ENCODE assay signal across 15 mouse cellular contexts in genomic region chr13:64187065-64187464, GRCm38 (mm10). TPM values are rescaled to one million over a fixed set of nuclear protein-coding genes. Genes with fewer than 3 reads are reported as not detected.
DNase-seq lines count a peak whose midpoint lies in the region; ATAC-seq and TF ChIP-seq lines count a peak whose summit lies in the region.
"Had no signal": no experiment of that assay in that cellular context is flagged by ENCODE, and none has a peak within 500 bp of the region (broad histone marks: within the 10 kb centered on the region; RNA-seq: fewer than 3 reads in every experiment).

No protein-coding gene starts in this region.

- H3K9me3 ChIP-seq in heart, embryonic 11.5 days (replicated peaks; ENCODE audit: control insufficient read depth, low read length): no peaks in the 10 kb centered on the region
- H3K9me3 ChIP-seq in CH12.LX (replicated peaks; ENCODE audit: low read length): no peaks in the 10 kb centered on the region
- H3K9me3 ChIP-seq: hindbrain, embryonic 15.5 days; lung, embryonic 15.5 days had no signal

- peaks cover 3% of the 10 kb centered on the region for H3K36me3 ChIP-seq in heart, embryonic 11.5 days (ENCODE audit: control insufficient read depth, insufficient read depth, low read length)
- no peaks in the 10 kb centered on the region for H3K36me3 ChIP-seq in CH12.LX (replicated peaks in 1 of 2; ENCODE audit: control insufficient read depth in 1 of 2, insufficient read depth in 1 of 2, low read length in 1 of 2)

- no peak for TF ChIP-seq POLR2A in CH12.LX (IDR thresholded peaks at IDR 0.05; ENCODE audit: low read depth, low read length)

- TF ChIP-seq RAD21 in CH12.LX (IDR thresholded peaks at IDR 0.05; ENCODE audit: low read depth, low read length): no peak

- no peak overlapping the region for H3K27ac ChIP-seq in heart, embryonic 11.5 days (ENCODE audit: low read depth, low read length)
- H3K27ac ChIP-seq in CH12.LX (ENCODE audit: insufficient read depth, low read depth): no peak overlapping the region
- H3K27ac ChIP-seq: hindbrain, embryonic 15.5 days; lung, embryonic 15.5 days had no signal

- intact Hi-C loops in heart, postnatal 10 days (cut with DNase I): no loop called here

- no peak for TF ChIP-seq EP300 in CH12.LX (IDR thresholded peaks at IDR 0.05; ENCODE audit: low read length)

- no peaks in the 10 kb centered on the region; the same call in 1 of the 2 replicates for H3K4me1 ChIP-seq in heart, embryonic 11.5 days (ENCODE audit: control insufficient read depth, insufficient read depth, low read length)
- H3K4me1 ChIP-seq in CH12.LX (ENCODE audit: control insufficient read depth in 1 of 2, insufficient read depth in 2 of 2): peaks cover 7 to 29% of the 10 kb centered on the region in 2 experiments; a peak in 2 of 4 replicates
- H3K4me1 ChIP-seq: hindbrain, embryonic 15.5 days; lung, embryonic 15.5 days had no signal

- no peak overlapping the region for H3K4me2 ChIP-seq in heart, embryonic 11.5 days
- no peak overlapping the region for H3K4me2 ChIP-seq in CH12.LX (ENCODE audit: insufficient read depth, low read depth, poor library complexity, severe bottlenecking)
- H3K4me2 ChIP-seq: hindbrain, embryonic 15.5 days; liver, embryonic 11.5 days; lung, embryonic 15.5 days had no signal

- no peak for TF ChIP-seq CTCF in CH12.LX (conservative IDR thresholded peaks at IDR 0.05 in 1 of 2, IDR thresholded peaks at IDR 0.05 in 1 of 2; ENCODE audit: low read depth in 2 of 2, low read length in 2 of 2)

- no peak overlapping the region for H3K4me3 ChIP-seq in heart, embryonic 11.5 days (ENCODE audit: low read depth, low read length)
- no peak overlapping the region for H3K4me3 ChIP-seq in CH12.LX (replicated peaks in 1 of 3; ENCODE audit: low read depth in 2 of 3, low read length in 2 of 3, poor library complexity in 1 of 3)
- H3K4me3 ChIP-seq: hindbrain, embryonic 15.5 days; lung, embryonic 15.5 days had no signal

- in situ Hi-C loops in CH12.LX (cut with MboI; ENCODE audit: low pct_ligation_motif_present, low pct_unique_long_range_greater_than_20kb, low sequenced_read_pairs): loop anchor here (10.0 kb wide), 1 partner anchor 128 kb away; the partner anchor contains the start of gene Aaed1

- ATAC-seq in frontal cortex, adult (ENCODE audit: low TSS enrichment): 0 out of 2 replicates have a peak, but pooled peaks have one; percentile 1
- ATAC-seq in heart, embryonic 11.5 days (replicated peaks; ENCODE audit: insufficient number of reproducible peaks, low FRiP score, low TSS enrichment): no peak
- ATAC-seq: intestine, embryonic 16.5 days; midbrain, embryonic 16.5 days had no signal

- dilution Hi-C loops in CH12.LX (cut with MboI; ENCODE audit: extremely low pct_ligation_motif_present, extremely low pct_unique_long_range_greater_than_20kb, low sequenced_read_pairs): no loop called here

- no peak for DNase-seq in frontal cortex, postnatal 25 days (ENCODE audit: low spot score in 2 of 2)
- peak; percentile 11 to 15 for DNase-seq in heart, postnatal 10 days
- DNase-seq in kidney, postnatal 4 days: peak; percentile 11 to 33
- no peak for DNase-seq in kidney, adult 9 months
- peak; percentile 9 for DNase-seq in CH12.LX (ENCODE audit: extremely low read depth)
- no peak for DNase-seq in testis, postnatal 14 days (ENCODE audit: low spot score)
- DNase-seq: cerebellum, adult 2 months; right cerebral cortex, postnatal 25 days had no signal

- H3K27me3 ChIP-seq in heart, embryonic 11.5 days (ENCODE audit: control insufficient read depth, insufficient read depth, low read length): no peaks in the 10 kb centered on the region
- H3K27me3 ChIP-seq in CH12.LX (replicated peaks): peaks cover 1% of the 10 kb centered on the region
- H3K27me3 ChIP-seq: hindbrain, embryonic 15.5 days; lung, embryonic 15.5 days had no signal

- no peak overlapping the region for H3K9ac ChIP-seq in heart, embryonic 11.5 days (ENCODE audit: low read depth, low read length)
- no peak overlapping the region for H3K9ac ChIP-seq in CH12.LX (ENCODE audit: insufficient read depth, low read depth)
- H3K9ac ChIP-seq: hindbrain, embryonic 15.5 days; lung, embryonic 15.5 days had no signal

- no peaks in the 10 kb centered on the region for H3K79me2 ChIP-seq in CH12.LX (replicated peaks; ENCODE audit: control insufficient read depth, extremely low read depth, insufficient read depth, poor library complexity, severe bottlenecking)

TF ChIP-seq in CH12.LX, 34 proteins besides CTCF, POLR2A, EP300 and RAD21:
- TF ChIP-seq IRF4 (IDR thresholded peaks at IDR 0.05; ENCODE audit: low read depth, low read length): no peak
- TF ChIP-seq ETS1 (conservative IDR thresholded peaks at IDR 0.05; ENCODE audit: low read depth, low read length): peak; percentile 54; the same call in 1 of the 2 replicates

RNA-seq across cellular contexts. Expression of gene Habp4, which starts 25.4 kb away (rescaled TPM):
- total RNA-seq in heart, postnatal 10 days (2021): 10 to 100 TPM; 46.3 to 54.2 TPM
- 42.2 and 50.2 TPM in 2 replicates for polyA plus RNA-seq in heart, embryonic 11.5 days (2014; fragmentation: Nextera tagmentation; extraction: Ambion mirVana)
- total RNA-seq in CH12.LX (2012; rRNA removed) (1.8 and 3.3 TPM in 2 replicates), CH12.LX (2014; rRNA removed) (2.6 and 3.5 TPM in 2 replicates)
- polyA plus RNA-seq in CH12.LX (2012; ENCODE audit: insufficient read length, low read depth): 3.3 and 4.2 TPM in 2 replicates

RNA-seq across cellular contexts. Expression of gene Zfp367, which starts 34.1 kb away (rescaled TPM):
- total RNA-seq in heart, postnatal 10 days (2021): 10 to 100 TPM; 27.0 to 28.9 TPM
- polyA plus RNA-seq in heart, embryonic 11.5 days (2014; fragmentation: Nextera tagmentation; extraction: Ambion mirVana): 23.7 and 25.4 TPM in 2 replicates
- 12.6 and 17.0 TPM in 2 replicates for total RNA-seq in CH12.LX (2012; rRNA removed)
- total RNA-seq in CH12.LX (2014; rRNA removed): 33.7 and 39.2 TPM in 2 replicates
- polyA plus RNA-seq in CH12.LX (2012; ENCODE audit: insufficient read length, low read depth): 17.3 and 23.8 TPM in 2 replicates

RNA-seq across cellular contexts. Expression of gene Slc35d2, which starts 57.9 kb away (rescaled TPM):
- total RNA-seq in heart, postnatal 10 days (2021): 1 to 10 TPM; 3.0 to 6.0 TPM
- polyA plus RNA-seq in heart, embryonic 11.5 days (2014; fragmentation: Nextera tagmentation; extraction: Ambion mirVana): 7.4 and 8.2 TPM in 2 replicates
- total RNA-seq in CH12.LX (2012; rRNA removed): 9.2 and 10.3 TPM in 2 replicates
- 15.4 and 19.4 TPM in 2 replicates for total RNA-seq in CH12.LX (2014; rRNA removed)
- 16.9 and 17.2 TPM in 2 replicates for polyA plus RNA-seq in CH12.LX (2012; ENCODE audit: insufficient read length, low read depth)

Comparison
In these comparisons a context has a peak if more than half of its experiments do, and no peak if none do; other contexts are left out.
1. DNase-seq: peak in heart, postnatal 10 days (2 of 2), kidney, postnatal 4 days (2 of 2) and CH12.LX (single experiment); none in frontal cortex, postnatal 25 days (0 of 2), kidney, adult 9 months (single experiment) and testis, postnatal 14 days (single experiment).
2. RNA of gene Habp4, which starts 25.4 kb away (total RNA-seq): 46.3 to 54.2 TPM in heart, postnatal 10 days; 1.8 to 3.5 TPM in CH12.LX; every median in the first group is over 10 times any median in the second.